Mouse (Mus musculus): ENCODE measurements around the gene Cep295nl. TPM values are rescaled to one million over a fixed set of nuclear protein-coding genes. Genes with fewer than 3 reads are reported as not detected.

Gene Cep295nl
- polyA plus RNA-seq, 1 experiment from 2014 or later, result 0.12 TPM

DNA sequence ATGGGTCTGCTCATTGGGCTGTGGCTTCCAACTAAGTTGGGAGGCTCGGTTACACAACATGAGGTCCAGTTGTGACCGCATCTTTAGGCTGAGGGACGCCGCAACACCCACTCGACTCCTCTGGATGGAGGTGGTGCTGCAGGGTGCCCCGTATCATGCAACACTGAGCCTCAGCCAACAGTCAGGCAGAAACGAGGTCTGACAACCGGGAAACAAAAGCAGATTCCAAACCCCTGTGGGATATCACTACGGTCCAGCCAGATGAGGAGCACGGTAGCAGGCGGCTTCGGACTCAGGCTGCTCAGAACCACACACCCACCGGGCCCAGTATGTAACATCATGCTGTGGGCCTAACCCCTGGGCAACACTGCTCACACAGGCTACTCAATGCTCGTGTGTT lies 11.9 kb downstream of the Cep295nl start:
- no peaks in the 10 kb centered on the region for H3K27me3 ChIP-seq (replicated peaks; ENCODE audit: control insufficient read depth, insufficient read depth, low read length)
- no peaks in the 10 kb centered on the region for H3K36me3 ChIP-seq (ENCODE audit: control insufficient read depth, insufficient read depth)
- H3K4me3 ChIP-seq (ENCODE audit: low read depth, low read length), result no peak overlapping the region
- no peak overlapping the region for H3K9ac ChIP-seq (ENCODE audit: low read depth, low read length)
- H3K4me1 ChIP-seq (replicated peaks; ENCODE audit: control insufficient read depth, insufficient read depth, low read length), result no peaks in the 10 kb centered on the region
- H3K27ac ChIP-seq (ENCODE audit: low read depth, low read length), result no peak overlapping the region
- ATAC-seq, result no peak
- 97% methylated on average over 14 of the region's 14 CpGs for WGBS
- no peak overlapping the region for H3K4me2 ChIP-seq (replicated peaks; ENCODE audit: low read depth)
- H3K9me3 ChIP-seq (ENCODE audit: control insufficient read depth), result no peaks in the 10 kb centered on the region
- no peak for TF ChIP-seq CTCF (IDR thresholded peaks at IDR 0.05; ENCODE audit: low read depth)

DNA sequence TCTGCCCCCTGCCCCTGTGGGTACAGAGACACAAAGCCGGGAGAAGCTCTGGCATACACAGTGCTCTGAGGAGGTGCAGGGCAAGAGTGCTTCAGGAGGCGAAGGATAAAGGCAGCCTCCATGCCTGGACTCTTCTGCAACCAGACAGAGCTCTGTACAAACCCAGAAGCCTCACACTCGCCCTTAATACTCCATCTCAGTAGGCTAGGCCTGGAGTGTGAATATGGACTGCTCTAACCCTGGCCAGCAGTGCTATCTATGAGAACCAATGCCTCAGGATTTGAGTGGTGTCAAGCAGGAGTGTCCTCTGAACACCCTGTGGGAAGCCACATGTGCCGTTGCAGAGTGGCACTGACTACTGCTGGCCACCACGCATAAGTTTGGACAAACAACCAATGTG lies 13.4 kb downstream of the Cep295nl start:
- H3K36me3 ChIP-seq (ENCODE audit: control insufficient read depth, insufficient read depth), result no peaks in the 10 kb centered on the region

DNA sequence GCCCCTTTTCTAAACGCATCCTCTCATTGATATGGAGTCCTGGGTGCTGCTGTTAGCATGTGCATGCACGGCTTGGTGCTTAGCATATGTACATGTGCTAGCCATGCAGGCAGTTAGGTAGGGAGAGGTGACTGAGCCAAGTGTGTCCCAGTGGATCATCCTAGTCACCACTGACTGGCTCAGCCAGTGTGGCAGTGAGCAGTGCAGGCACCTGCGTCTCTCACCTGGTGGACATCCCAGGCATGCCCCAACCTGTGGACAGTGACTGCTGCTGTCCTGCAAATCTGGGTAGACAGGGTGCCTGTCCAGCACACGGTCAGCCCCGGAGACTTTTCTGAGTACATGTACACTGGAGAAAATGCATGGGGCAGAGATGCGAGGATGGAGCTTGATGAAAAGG lies 13.8 kb downstream of the Cep295nl start:
- no peak for TF ChIP-seq CTCF (IDR thresholded peaks at IDR 0.05; ENCODE audit: low read depth)
- 94% methylated on average over 6 of the region's 6 CpGs for WGBS
- no peaks in the 10 kb centered on the region for H3K36me3 ChIP-seq (ENCODE audit: control insufficient read depth, insufficient read depth)
- H3K9ac ChIP-seq (ENCODE audit: low read depth, low read length), result no peak overlapping the region
- H3K4me2 ChIP-seq (replicated peaks; ENCODE audit: low read depth), result no peak overlapping the region
- no peaks in the 10 kb centered on the region for H3K9me3 ChIP-seq (ENCODE audit: control insufficient read depth)
- no peak overlapping the region for H3K27ac ChIP-seq (ENCODE audit: low read depth, low read length)
- H3K4me1 ChIP-seq (replicated peaks; ENCODE audit: control insufficient read depth, insufficient read depth, low read length), result no peaks in the 10 kb centered on the region
- no peaks in the 10 kb centered on the region for H3K27me3 ChIP-seq (replicated peaks; ENCODE audit: control insufficient read depth, insufficient read depth, low read length)
- ATAC-seq, result no peak
- H3K4me3 ChIP-seq (ENCODE audit: low read depth, low read length), result no peak overlapping the region

More for the DNA sequence above, 13.4 kb downstream of the Cep295nl start:
- no peak for ATAC-seq
- no peak overlapping the region for H3K27ac ChIP-seq (ENCODE audit: low read depth, low read length)
- no peaks in the 10 kb centered on the region for H3K27me3 ChIP-seq (replicated peaks; ENCODE audit: control insufficient read depth, insufficient read depth, low read length)
- H3K4me3 ChIP-seq (ENCODE audit: low read depth, low read length), result no peak overlapping the region
- no peak overlapping the region for H3K9ac ChIP-seq (ENCODE audit: low read depth, low read length)
- 93% methylated on average over 5 of the region's 5 CpGs for WGBS
- TF ChIP-seq CTCF (IDR thresholded peaks at IDR 0.05; ENCODE audit: low read depth), result no peak
- H3K4me1 ChIP-seq (replicated peaks; ENCODE audit: control insufficient read depth, insufficient read depth, low read length), result no peaks in the 10 kb centered on the region
- H3K4me2 ChIP-seq (replicated peaks; ENCODE audit: low read depth), result no peak overlapping the region
- H3K9me3 ChIP-seq (ENCODE audit: control insufficient read depth), result no peaks in the 10 kb centered on the region

DNA sequence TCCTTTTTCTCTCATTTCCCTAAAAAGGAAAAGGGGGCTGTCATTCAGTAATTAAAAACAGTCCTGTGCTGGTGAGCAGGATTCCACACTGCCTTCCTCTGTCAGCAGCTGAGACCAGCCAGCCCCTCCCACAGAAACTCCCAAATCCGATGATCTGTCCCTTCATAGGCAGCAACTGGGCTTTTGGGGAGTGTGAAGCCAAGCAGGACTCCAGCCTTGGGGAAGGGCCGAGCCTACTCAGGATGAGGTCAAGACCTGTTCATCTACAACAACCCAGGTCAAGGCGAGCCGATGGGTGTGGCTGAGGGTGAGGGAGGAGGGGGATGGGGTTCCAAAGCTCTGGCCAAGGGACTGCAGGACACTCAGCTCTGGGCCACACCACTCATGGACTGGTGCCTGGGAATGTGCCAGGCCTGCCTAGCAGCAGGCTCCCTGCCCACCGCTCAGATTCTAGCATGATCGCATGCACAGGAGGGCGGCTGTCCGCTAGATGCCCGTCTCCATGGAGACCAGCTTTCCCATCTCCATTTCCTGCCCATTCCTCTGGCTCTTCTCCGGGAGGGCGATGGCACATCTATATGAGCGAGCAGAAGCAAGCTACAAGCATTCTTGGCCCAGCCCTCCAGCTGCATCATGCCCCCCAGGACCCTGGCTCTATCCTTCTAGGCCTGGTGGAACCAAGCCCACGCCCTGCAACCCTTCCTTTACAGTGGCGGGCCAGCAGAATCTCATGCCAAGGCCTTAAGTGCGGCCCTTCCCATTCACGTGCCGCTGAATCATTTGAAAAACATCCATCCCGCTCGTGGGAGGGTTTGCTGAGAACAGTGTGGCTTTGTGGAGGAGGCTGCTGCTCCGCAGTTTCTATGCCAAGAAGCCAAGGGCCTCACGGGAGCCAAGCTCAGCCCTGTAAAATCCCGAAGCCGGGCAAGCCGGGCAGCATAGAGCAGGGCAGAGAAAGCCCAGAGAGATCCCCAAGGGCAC lies 15.0 kb downstream of the Cep295nl start:
- Histone ChIP-seq H3K9ac (ENCODE audit: low read depth, low read length) (no peak overlapping the region), H3K27me3 (replicated peaks; ENCODE audit: control insufficient read depth, insufficient read depth, low read length) (no peaks in the 10 kb centered on the region), H3K36me3 (ENCODE audit: control insufficient read depth, insufficient read depth) (no peaks in the 10 kb centered on the region), H3K4me2 (replicated peaks; ENCODE audit: low read depth) (no peak overlapping the region), H3K4me3 (ENCODE audit: low read depth, low read length) (no peak overlapping the region), H3K27ac (ENCODE audit: low read depth, low read length) (no peak overlapping the region), H3K9me3 (ENCODE audit: control insufficient read depth) (no peaks in the 10 kb centered on the region), H3K4me1 (replicated peaks; ENCODE audit: control insufficient read depth, insufficient read depth, low read length) (no peaks in the 10 kb centered on the region)
- ATAC-seq, result peak; percentile 46
- WGBS, result 73% methylated on average over 24 of the region's 24 CpGs
- no peak for TF ChIP-seq CTCF (IDR thresholded peaks at IDR 0.05; ENCODE audit: low read depth)

DNA sequence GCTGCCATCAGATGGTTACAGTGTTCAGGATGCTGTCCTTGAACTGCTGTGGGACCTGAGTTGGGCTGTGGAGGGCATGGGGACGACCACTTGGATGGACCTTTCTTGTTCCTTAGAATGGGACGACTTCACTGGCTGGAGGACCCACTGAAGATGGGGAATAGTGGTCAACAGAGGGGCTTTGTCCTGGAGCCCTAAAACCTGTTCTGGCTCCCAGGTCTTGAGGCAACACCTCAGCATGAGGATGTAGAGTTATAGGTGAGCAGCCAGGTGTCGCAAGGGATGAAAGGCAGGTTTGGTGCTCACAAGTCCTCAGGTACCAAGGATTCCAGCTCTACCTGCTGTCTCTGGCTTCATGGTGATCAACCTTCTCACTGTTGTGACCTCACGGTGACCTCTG lies 15.8 kb downstream of the Cep295nl start:
- no peak for TF ChIP-seq CTCF (IDR thresholded peaks at IDR 0.05; ENCODE audit: low read depth)
- no peak for ATAC-seq
- H3K27me3 ChIP-seq (replicated peaks; ENCODE audit: control insufficient read depth, insufficient read depth, low read length), result no peaks in the 10 kb centered on the region
- no peak overlapping the region for H3K4me2 ChIP-seq (replicated peaks; ENCODE audit: low read depth)
- 86% methylated on average over 4 of the region's 4 CpGs for WGBS
- no peaks in the 10 kb centered on the region for H3K9me3 ChIP-seq (ENCODE audit: control insufficient read depth)
- no peaks in the 10 kb centered on the region for H3K4me1 ChIP-seq (replicated peaks; ENCODE audit: control insufficient read depth, insufficient read depth, low read length)
- no peak overlapping the region for H3K4me3 ChIP-seq (ENCODE audit: low read depth, low read length)
- no peaks in the 10 kb centered on the region for H3K36me3 ChIP-seq (ENCODE audit: control insufficient read depth, insufficient read depth)
- H3K27ac ChIP-seq (ENCODE audit: low read depth, low read length), result no peak overlapping the region
- no peak overlapping the region for H3K9ac ChIP-seq (ENCODE audit: low read depth, low read length)

DNA sequence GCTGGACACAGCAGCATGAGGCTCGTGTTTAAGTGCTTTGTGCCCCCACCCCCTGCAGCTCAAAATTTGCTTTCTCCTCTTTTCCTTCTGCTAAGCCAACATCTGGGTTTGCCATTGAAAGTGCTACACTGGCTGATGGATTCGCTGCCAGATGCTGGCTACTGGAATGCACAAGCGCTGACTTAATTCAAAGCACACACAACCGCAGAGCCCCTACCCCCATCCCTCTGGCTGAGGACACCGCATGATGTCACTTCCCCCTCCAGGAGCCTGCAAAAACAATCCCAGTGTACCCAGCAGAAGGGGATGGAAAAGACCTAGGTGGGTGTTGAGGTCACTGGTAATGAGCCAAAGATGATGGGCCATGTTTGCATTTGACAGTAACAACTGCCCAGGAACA lies 17.8 kb downstream of the Cep295nl start:
- H3K4me3 ChIP-seq (ENCODE audit: low read depth, low read length), result no peak overlapping the region
- H3K27me3 ChIP-seq (replicated peaks; ENCODE audit: control insufficient read depth, insufficient read depth, low read length), result no peaks in the 10 kb centered on the region
- H3K27ac ChIP-seq (ENCODE audit: low read depth, low read length), result no peak overlapping the region
- no peaks in the 10 kb centered on the region for H3K9me3 ChIP-seq (ENCODE audit: control insufficient read depth)
- H3K36me3 ChIP-seq (ENCODE audit: control insufficient read depth, insufficient read depth), result no peaks in the 10 kb centered on the region
- TF ChIP-seq CTCF (IDR thresholded peaks at IDR 0.05; ENCODE audit: low read depth), result no peak
- ATAC-seq, result no peak
- H3K4me2 ChIP-seq (replicated peaks; ENCODE audit: low read depth), result no peak overlapping the region
- 71% methylated on average over 5 of the region's 5 CpGs for WGBS
- H3K4me1 ChIP-seq (replicated peaks; ENCODE audit: control insufficient read depth, insufficient read depth, low read length), result no peaks in the 10 kb centered on the region
- H3K9ac ChIP-seq (ENCODE audit: low read depth, low read length), result no peak overlapping the region
